Mouse (Mus musculus) CH12.LX (cell line): ENCODE data around the gene Atxn2l. TPM values are rescaled to one million over a fixed set of nuclear protein-coding genes. Genes with fewer than 3 reads are reported as not detected.

ENCODE experiments used
- DNase-seq: peaks from one replicate; pipeline ENCODE4 v3.0.0-alpha.2; 2013; ENCODE audit errors: extremely low read depth
- H3K27ac ChIP-seq: 2 replicates; pipeline ENCODE4 v1.5.1; 2012; ENCODE audit warnings: low read depth, mild to moderate bottlenecking, control low read depth, moderate library complexity; ENCODE audit not compliant: insufficient read depth
- H3K27me3 ChIP-seq: replicated peaks from 2 replicates; pipeline ENCODE3; 2012; ENCODE audit warnings: inconsistent platforms
- H3K36me3 ChIP-seq, 2 experiments: replicated peaks in 1 of 2; 2 replicates each; pipeline versions ENCODE3 to v1.6.1; 2012; ENCODE audit warnings: inconsistent platforms in 1 of 2, low read length in 1 of 2, mild to moderate bottlenecking in 1 of 2, mixed read lengths in 1 of 2, moderate library complexity in 1 of 2; ENCODE audit not compliant: control insufficient read depth in 1 of 2, insufficient read depth in 1 of 2
- H3K4me1 ChIP-seq, 2 experiments: 2 replicates each; pipeline ENCODE4 v1.6.1; 2012; ENCODE audit warnings: inconsistent platforms in 1 of 2, moderate library complexity in 1 of 2; ENCODE audit not compliant: insufficient read depth in 2 of 2, control insufficient read depth in 1 of 2
- H3K4me2 ChIP-seq: 2 replicates; pipeline ENCODE4 v1.6.1; 2012; ENCODE audit warnings: low read depth, mild to moderate bottlenecking, control low read depth; ENCODE audit not compliant: poor library complexity, insufficient read depth, severe bottlenecking
- H3K4me3 ChIP-seq, 3 experiments: fragments of 150-350 bp in 1 of 3; sonication (generic) in 1 of 3; replicated peaks in 1 of 3; 2 replicates each; pipeline versions ENCODE3 to v1.5.1; 2011 to 2012; ENCODE audit warnings: low read depth in 2 of 3, low read length in 2 of 3, mild to moderate bottlenecking in 2 of 3, moderate library complexity in 2 of 3, control low read depth in 1 of 3, improper control_type of control experiment in 1 of 3, inconsistent platforms in 1 of 3, mixed read lengths in 1 of 3; ENCODE audit not compliant: poor library complexity in 1 of 3
- H3K79me2 ChIP-seq: replicated peaks from 2 replicates; pipeline ENCODE4 v1.6.1; 2012; ENCODE audit warnings: mild to moderate bottlenecking, moderate library complexity; ENCODE audit not compliant: control insufficient read depth, poor library complexity, insufficient read depth, severe bottlenecking; ENCODE audit errors: extremely low read depth
- H3K9ac ChIP-seq: 2 replicates; pipeline ENCODE4 v1.6.1; 2012; ENCODE audit warnings: low read depth, mild to moderate bottlenecking, control low read depth, moderate library complexity; ENCODE audit not compliant: insufficient read depth
- H3K9me3 ChIP-seq: replicated peaks from 2 replicates; pipeline ENCODE3; 2012; ENCODE audit warnings: low read length, inconsistent platforms, mixed read lengths
- BHLHE40 ChIP-seq: IDR thresholded peaks from 2 replicates; pipeline ENCODE4 v1.6.1; 2011; ENCODE audit warnings: mild to moderate bottlenecking, low read depth, low read length, improper control_type of control experiment
- CTCF ChIP-seq, 2 experiments: IDR thresholded peaks in 1 of 2; conservative IDR thresholded peaks in 1 of 2; 2 replicates each; pipeline ENCODE4 v1.5.1; 2011 to 2012; ENCODE audit warnings: low read depth in 2 of 2, low read length in 2 of 2, improper control_type of control experiment in 1 of 2, inconsistent platforms in 1 of 2, mild to moderate bottlenecking in 1 of 2, moderate library complexity in 1 of 2
- E2F4 ChIP-seq: IDR thresholded peaks from 2 replicates; pipeline ENCODE4 v1.6.1; 2011; ENCODE audit warnings: low read depth, low read length, improper control_type of control experiment; ENCODE audit not compliant: insufficient replicate concordance
- ELF1 ChIP-seq: IDR thresholded peaks from 2 replicates; pipeline ENCODE4 v1.6.1; 2014; ENCODE audit warnings: low read depth, mild to moderate bottlenecking, inconsistent platforms, low read length, improper control_type of control experiment
- EP300 ChIP-seq: IDR thresholded peaks from 2 replicates; pipeline ENCODE4 v1.6.1; 2011; ENCODE audit warnings: low read length, improper control_type of control experiment
- ETS1 ChIP-seq: conservative IDR thresholded peaks from 2 replicates; pipeline ENCODE4 v1.6.1; 2012; ENCODE audit warnings: low read depth, mild to moderate bottlenecking, inconsistent platforms, low read length, improper control_type of control experiment, moderate library complexity
- GABPA ChIP-seq: IDR thresholded peaks from 2 replicates; pipeline ENCODE4 v1.6.1; 2012; ENCODE audit warnings: low read depth, low read length, improper control_type of control experiment, inconsistent platforms; ENCODE audit not compliant: insufficient replicate concordance
- JUN ChIP-seq: IDR thresholded peaks from 2 replicates; pipeline ENCODE4 v1.6.1; 2011; ENCODE audit warnings: low read depth, mild to moderate bottlenecking, low read length, improper control_type of control experiment, moderate library complexity; ENCODE audit not compliant: insufficient read depth
- JUND ChIP-seq: conservative IDR thresholded peaks from 2 replicates; pipeline ENCODE4 v1.6.1; 2011; ENCODE audit warnings: low read depth, low read length, improper control_type of control experiment
- KAT2A ChIP-seq: IDR thresholded peaks from 2 replicates; pipeline ENCODE4 v1.6.1; 2012; ENCODE audit warnings: low read length, improper control_type of control experiment, inconsistent platforms; ENCODE audit not compliant: insufficient replicate concordance
- MAFK ChIP-seq: IDR thresholded peaks from 2 replicates; pipeline ENCODE4 v1.6.1; 2011; ENCODE audit warnings: low read length, improper control_type of control experiment; ENCODE audit not compliant: insufficient replicate concordance
- MAZ ChIP-seq: IDR thresholded peaks from 2 replicates; pipeline ENCODE4 v1.6.1; 2012; ENCODE audit warnings: low read depth, mild to moderate bottlenecking, inconsistent platforms, low read length, improper control_type of control experiment, moderate library complexity
- MEF2A ChIP-seq: IDR thresholded peaks from 2 replicates; pipeline ENCODE4 v1.6.1; 2014; ENCODE audit warnings: low read depth, mild to moderate bottlenecking, inconsistent platforms, low read length, improper control_type of control experiment, borderline replicate concordance
- MYC ChIP-seq: IDR thresholded peaks from 2 replicates; pipeline ENCODE4 v1.6.1; 2011; ENCODE audit warnings: low read depth, mild to moderate bottlenecking, improper control_type of control experiment, low read length
- NELFE ChIP-seq: IDR thresholded peaks from 2 replicates; pipeline ENCODE4 v1.6.1; 2011; ENCODE audit warnings: low read depth, low read length, improper control_type of control experiment
- NRF1 ChIP-seq: IDR thresholded peaks from 2 replicates; pipeline ENCODE4 v1.6.1; 2014; ENCODE audit warnings: low read depth, mild to moderate bottlenecking, inconsistent platforms, low read length, improper control_type of control experiment, moderate library complexity
- PAX5 ChIP-seq: IDR thresholded peaks from 2 replicates; pipeline ENCODE4 v1.6.1; 2012; ENCODE audit warnings: low read length, inconsistent platforms, mixed read lengths
- RAD21 ChIP-seq: IDR thresholded peaks from 2 replicates; pipeline ENCODE4 v1.6.1; 2011; ENCODE audit warnings: low read depth, mild to moderate bottlenecking, low read length, improper control_type of control experiment, moderate library complexity
- RCOR1 ChIP-seq: conservative IDR thresholded peaks from 2 replicates; pipeline ENCODE4 v1.6.1; 2012; ENCODE audit warnings: low read depth, mild to moderate bottlenecking, inconsistent platforms, low read length, improper control_type of control experiment
- SMC3 ChIP-seq: IDR thresholded peaks from 2 replicates; pipeline ENCODE4 v1.6.1; 2011; ENCODE audit warnings: low read depth, low read length, improper control_type of control experiment
- TBP ChIP-seq: conservative IDR thresholded peaks from 2 replicates; pipeline ENCODE4 v1.6.1; 2011; ENCODE audit warnings: low read depth, low read length, improper control_type of control experiment
- TCF12 ChIP-seq: IDR thresholded peaks from 2 replicates; pipeline ENCODE4 v1.6.1; 2014; ENCODE audit warnings: low read depth, mild to moderate bottlenecking, inconsistent platforms, low read length, improper control_type of control experiment
- USF1 ChIP-seq: IDR thresholded peaks from 2 replicates; pipeline ENCODE4 v1.6.1; 2014; ENCODE audit warnings: low read depth, mild to moderate bottlenecking, inconsistent platforms, low read length, improper control_type of control experiment
- ZMIZ1 ChIP-seq: IDR thresholded peaks from 2 replicates; pipeline ENCODE4 v1.6.1; 2012; ENCODE audit warnings: low read depth, mild to moderate bottlenecking, inconsistent platforms, low read length, improper control_type of control experiment
- dilution Hi-C: fragments of 300-500 bp; cut with MboI; formaldehyde crosslinking; loops from 2 replicates; pipeline ENCODE4 v1.14.3; 2020; ENCODE audit warnings: low sequenced_read_pairs; ENCODE audit not compliant: extremely low pct_unique_long_range_greater_than_20kb, extremely low pct_ligation_motif_present
- in situ Hi-C: fragments of 300-500 bp; cut with MboI; formaldehyde crosslinking; loops from 3 replicates; pipeline ENCODE4 v1.14.3; 2019; ENCODE audit warnings: low sequenced_read_pairs, low pct_ligation_motif_present, low pct_unique_long_range_greater_than_20kb, mixed read lengths
- polyA plus RNA-seq: library from polyadenylated mRNA; unstranded; fragments of >175 nt; gene quantifications from 2 replicates; pipeline ENCODE4 v1.2.1, GENCODE M21; 2012; ENCODE audit warnings: low read depth; ENCODE audit not compliant: insufficient read length
- total RNA-seq, 2 experiments: library from RNA; depleted of rRNA; stranded (reverse); fragments of 300-350 nt in 1 of 2; fragments of >200 nt in 1 of 2; gene quantifications; 2 replicates each; pipeline ENCODE4 v1.2.3; 2012 to 2014

Atxn2l gene
- total and polyA plus RNA-seq, 3 experiments, result 16.5 to 122 (median 64.2) TPM

DNA sequence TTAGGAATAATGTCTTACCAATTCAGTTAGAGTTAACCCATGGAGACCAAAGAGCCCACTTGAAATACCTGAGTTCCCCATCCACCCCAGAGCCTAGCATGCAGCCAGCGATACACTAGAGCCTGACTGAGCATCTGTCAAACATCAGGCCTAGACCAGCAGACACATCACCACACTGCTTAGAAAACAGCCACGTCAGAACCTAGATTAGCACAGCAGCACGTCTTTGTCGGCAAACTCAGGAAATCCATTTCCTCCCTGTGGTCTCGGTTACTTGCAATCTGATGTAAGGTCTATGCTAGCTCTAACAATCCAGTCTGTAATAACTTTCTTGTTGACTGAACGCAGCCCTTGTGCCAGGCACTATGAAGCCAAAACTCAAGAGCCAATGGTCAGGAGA, 33.2 kb downstream of the Atxn2l start:
- peak; percentile 77 for DNase-seq
- peaks cover 13% of the 10 kb centered on the region for H3K79me2 ChIP-seq
- no peaks in the 10 kb centered on the region for H3K27me3 ChIP-seq
- in situ Hi-C loops (loop anchor here (5.0 kb wide), 1 partner anchor 73 kb away; the partner anchor contains the start of gene Nfatc2ip), dilution Hi-C loops (no loop called here)
- no peak overlapping the region for H3K9ac ChIP-seq
- H3K4me2 ChIP-seq, result no peak overlapping the region
- no peak overlapping the region for H3K27ac ChIP-seq
- no peak overlapping the region for H3K4me3 ChIP-seq
- peaks cover 55 to 72% of the 10 kb centered on the region in 2 experiments for H3K36me3 ChIP-seq
- no peaks in the 10 kb centered on the region for H3K9me3 ChIP-seq
- TF ChIP-seq TCF12, result no peak
- peak; percentile 59; the same call in 1 of the 2 replicates for TF ChIP-seq MEF2A
- TF ChIP-seq ZMIZ1, result no peak
- TF ChIP-seq E2F4, result no peak
- TF ChIP-seq CTCF (conservative IDR thresholded peaks at IDR 0.05 in 1 of 2, IDR thresholded peaks at IDR 0.05 in 1 of 2; ENCODE audit: low read depth in 2 of 2, low read length in 2 of 2), result no peak
- TF ChIP-seq BHLHE40, result peak; percentile 35
- TF ChIP-seq ETS1, result peak; percentile 52; the same call in 1 of the 2 replicates
- 0 out of 2 replicates have a peak, but pooled peaks have one; percentile 29 for TF ChIP-seq EP300
- peaks cover 12 to 85% of the 10 kb centered on the region in 2 experiments for H3K4me1 ChIP-seq

DNA sequence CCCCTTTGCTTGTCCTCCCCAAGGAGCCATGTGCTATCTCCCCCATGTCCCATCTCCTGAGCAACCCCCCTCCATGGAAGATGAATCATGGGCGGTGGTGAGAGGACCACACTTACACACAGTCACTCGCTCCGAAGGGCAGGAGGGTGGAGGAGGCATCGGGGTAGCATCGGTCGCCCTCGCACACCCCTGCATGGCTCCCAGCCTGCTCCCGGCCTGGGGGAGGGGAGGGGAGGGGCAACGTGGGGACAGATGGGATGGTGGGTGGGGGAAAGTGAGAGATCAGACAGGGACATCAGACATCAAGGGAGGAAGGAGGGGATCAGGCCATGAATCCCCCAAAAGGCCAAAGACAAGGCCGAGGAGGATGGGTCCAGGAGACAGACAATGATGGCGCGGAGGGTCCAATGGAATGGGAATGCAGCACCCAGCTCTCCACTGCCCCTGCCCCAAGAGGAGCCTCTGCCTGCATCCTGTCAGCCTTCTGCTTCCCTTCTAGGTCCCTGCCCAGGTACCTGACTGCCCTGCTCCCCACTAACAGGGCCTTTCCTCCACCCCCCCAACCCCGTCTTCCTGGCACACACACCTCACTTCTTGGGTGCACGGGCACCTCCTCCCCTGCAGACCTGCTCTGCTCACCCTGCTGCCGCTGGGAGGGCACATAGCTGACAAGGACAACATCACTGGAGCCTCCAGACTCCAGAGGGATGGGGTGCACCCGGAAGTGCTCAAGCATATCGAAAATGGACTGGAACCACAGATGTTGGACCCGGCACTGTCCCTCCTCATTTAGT, 35.2 kb downstream of the Atxn2l start:
- dilution Hi-C loops (no loop called here), in situ Hi-C loops (no loop called here)
- Histone ChIP-seq H3K27me3 (no peaks in the 10 kb centered on the region), H3K36me3 (peaks cover 55 to 77% of the 10 kb centered on the region in 2 experiments), H3K27ac (no peak overlapping the region), H3K9me3 (no peaks in the 10 kb centered on the region), H3K9ac (no peak overlapping the region), H3K79me2 (no peaks in the 10 kb centered on the region), H3K4me3 (no peak overlapping the region), H3K4me2 (no peak overlapping the region), H3K4me1 (peaks cover 12 to 99% of the 10 kb centered on the region in 2 experiments)
- DNase-seq, result no peak
- TF ChIP-seq RCOR1 (no peak), SMC3 (no peak), PAX5 (no peak), JUN (no peak), USF1 (no peak), NRF1 (no peak), RAD21 (no peak), MYC (no peak), KAT2A (no peak), GABPA (no peak), TBP (no peak), MAZ (no peak), NELFE (no peak), MAFK (no peak), ELF1 (no peak), JUND (no peak)
